Mouse (Mus musculus) intestine, postnatal 0 days (tissue): ENCODE data around the gene Daam2. TPM values are rescaled to one million over a fixed set of nuclear protein-coding genes. Genes with fewer than 3 reads are reported as not detected.

Experiments used
- ATAC-seq: fragments of 200-750 bp; cut with Nextera tagmentation; 2 replicates; pipeline ENCODE4 v1.8.0; 2017; ENCODE audit warnings: mild to moderate bottlenecking, moderate TSS enrichment, moderate library complexity
- H3K27ac ChIP-seq: fragments of 300-500 bp; sonication (generic); 2 replicates; pipeline ENCODE4 v1.5.1; 2014; ENCODE audit warnings: mild to moderate bottlenecking, low read depth, low read length, moderate library complexity
- H3K27me3 ChIP-seq: fragments of 300-500 bp; sonication (generic); replicated peaks from 2 replicates; pipeline ENCODE4 v1.6.1; 2014; ENCODE audit warnings: low read length, mixed read lengths; ENCODE audit not compliant: control insufficient read depth, insufficient read depth
- H3K36me3 ChIP-seq: fragments of 300-500 bp; sonication (generic); 2 replicates; pipeline ENCODE4 v1.6.1; 2014; ENCODE audit warnings: mild to moderate bottlenecking, moderate library complexity; ENCODE audit not compliant: control insufficient read depth, insufficient read depth
- H3K4me1 ChIP-seq: fragments of 300-500 bp; sonication (generic); replicated peaks from 2 replicates; pipeline ENCODE4 v1.6.1; 2014; ENCODE audit warnings: antibody characterized with exemption, low read length, mixed read lengths; ENCODE audit not compliant: control insufficient read depth, insufficient read depth
- H3K4me2 ChIP-seq: fragments of 300-500 bp; sonication (generic); replicated peaks from 2 replicates; pipeline ENCODE4 v1.6.1; 2014; ENCODE audit warnings: low read depth, mild to moderate bottlenecking, moderate library complexity
- H3K4me3 ChIP-seq: fragments of 300-500 bp; sonication (generic); 2 replicates; pipeline ENCODE4 v1.5.1; 2014; ENCODE audit warnings: low read depth, low read length
- H3K9ac ChIP-seq: fragments of 300-500 bp; sonication (generic); 2 replicates; pipeline ENCODE4 v1.6.1; 2014; ENCODE audit warnings: mild to moderate bottlenecking, low read depth, low read length
- H3K9me3 ChIP-seq: fragments of 300-500 bp; sonication (generic); 2 replicates; pipeline ENCODE4 v1.6.1; 2016; ENCODE audit warnings: mixed run types; ENCODE audit not compliant: control insufficient read depth
- CTCF ChIP-seq: sonication (generic); IDR thresholded peaks from 2 replicates; pipeline ENCODE4 v1.5.1; 2016; ENCODE audit warnings: low read depth, mild to moderate bottlenecking, control low read depth, antibody characterized with exemption, moderate library complexity
- WGBS: fragments of 180-500 bp; shearing (Covaris S2); extraction: QIAGEN DNeasy Blood & Tissue Kit; methylation state at CpG from one replicate; pipeline ENCODE4 v1.1.7; 2014; 5-methylcytosine and 5-hydroxymethylcytosine counted together
- polyA plus RNA-seq: library from polyadenylated mRNA; unstranded; fragments of >200 nt; fragmentation: Nextera tagmentation; extraction: Ambion mirVana; gene quantifications from 2 replicates; pipeline ENCODE4 v1.2.1, GENCODE M21; 2015

The Daam2 gene
- polyA plus RNA-seq, 1 experiment from 2014 or later, result 1.5 TPM

GRCm38 (mm10) chr17:49436631-49437030, 127.5 kb downstream of the Daam2 start:
- Histone ChIP-seq H3K9ac (no peak overlapping the region), H3K4me3 (no peak overlapping the region), H3K9me3 (no peaks in the 10 kb centered on the region), H3K36me3 (peaks cover 54% of the 10 kb centered on the region), H3K4me1 (no peaks in the 10 kb centered on the region), H3K27me3 (no peaks in the 10 kb centered on the region), H3K4me2 (no peak overlapping the region), H3K27ac (no peak overlapping the region)
- TF ChIP-seq CTCF, result no peak
- no peak for ATAC-seq
- WGBS, result 76% methylated on average over 6 of the region's 6 CpGs

DNA sequence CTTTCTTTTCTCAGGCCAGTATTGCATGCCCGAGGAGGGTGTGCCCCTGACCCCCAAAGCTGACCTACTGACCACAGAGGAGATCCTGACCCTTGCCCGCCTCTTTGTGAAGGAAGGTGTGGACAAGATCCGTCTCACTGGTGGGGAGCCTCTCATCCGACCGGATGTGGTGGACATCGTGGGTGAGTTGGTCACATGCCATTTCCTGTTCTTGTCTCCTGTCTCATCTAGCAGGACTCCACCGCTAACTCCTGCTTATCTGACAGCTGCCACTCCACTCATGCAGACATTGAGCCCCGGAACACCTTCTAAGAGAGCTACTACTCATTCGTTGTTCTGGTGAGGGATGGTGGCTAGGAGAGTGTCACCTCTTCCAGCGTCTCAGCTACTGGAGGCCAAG, 129.1 kb downstream of the Daam2 start:
- TF ChIP-seq CTCF, result no peak
- H3K4me3 ChIP-seq, result no peak overlapping the region
- no peak overlapping the region for H3K9ac ChIP-seq
- H3K4me2 ChIP-seq, result no peak overlapping the region
- H3K4me1 ChIP-seq, result peaks cover 6% of the 10 kb centered on the region
- H3K36me3 ChIP-seq, result peaks cover 48% of the 10 kb centered on the region
- no peak overlapping the region; the same call in 1 of the 2 replicates for H3K27ac ChIP-seq
- H3K9me3 ChIP-seq, result no peaks in the 10 kb centered on the region
- WGBS, result 94% methylated on average over 10 of the region's 10 CpGs
- H3K27me3 ChIP-seq, result no peaks in the 10 kb centered on the region
- ATAC-seq, result no peak

GRCm38 (mm10) chr17:49434236-49434635, 129.9 kb downstream of the Daam2 start:
- Histone ChIP-seq H3K27ac (no peak overlapping the region), H3K4me2 (no peak overlapping the region), H3K36me3 (peaks cover 48% of the 10 kb centered on the region), H3K27me3 (no peaks in the 10 kb centered on the region), H3K9me3 (no peaks in the 10 kb centered on the region), H3K4me1 (peaks cover 9% of the 10 kb centered on the region), H3K9ac (no peak overlapping the region), H3K4me3 (no peak overlapping the region)
- no peak for TF ChIP-seq CTCF
- WGBS, result 72% methylated on average over 6 of the region's 6 CpGs
- no peak for ATAC-seq

GRCm38 (mm10) chr17:49433071-49433470, 131.1 kb downstream of the Daam2 start:
- H3K27ac ChIP-seq, result no peak overlapping the region
- H3K9me3 ChIP-seq, result no peaks in the 10 kb centered on the region
- H3K4me3 ChIP-seq, result no peak overlapping the region
- no peak overlapping the region for H3K9ac ChIP-seq
- no peaks in the 10 kb centered on the region for H3K27me3 ChIP-seq
- H3K36me3 ChIP-seq, result peaks cover 38% of the 10 kb centered on the region
- no peak for ATAC-seq
- peaks cover 9% of the 10 kb centered on the region for H3K4me1 ChIP-seq
- WGBS, result 93% methylated on average over 6 of the region's 6 CpGs
- TF ChIP-seq CTCF, result no peak
- H3K4me2 ChIP-seq, result no peak overlapping the region

DNA sequence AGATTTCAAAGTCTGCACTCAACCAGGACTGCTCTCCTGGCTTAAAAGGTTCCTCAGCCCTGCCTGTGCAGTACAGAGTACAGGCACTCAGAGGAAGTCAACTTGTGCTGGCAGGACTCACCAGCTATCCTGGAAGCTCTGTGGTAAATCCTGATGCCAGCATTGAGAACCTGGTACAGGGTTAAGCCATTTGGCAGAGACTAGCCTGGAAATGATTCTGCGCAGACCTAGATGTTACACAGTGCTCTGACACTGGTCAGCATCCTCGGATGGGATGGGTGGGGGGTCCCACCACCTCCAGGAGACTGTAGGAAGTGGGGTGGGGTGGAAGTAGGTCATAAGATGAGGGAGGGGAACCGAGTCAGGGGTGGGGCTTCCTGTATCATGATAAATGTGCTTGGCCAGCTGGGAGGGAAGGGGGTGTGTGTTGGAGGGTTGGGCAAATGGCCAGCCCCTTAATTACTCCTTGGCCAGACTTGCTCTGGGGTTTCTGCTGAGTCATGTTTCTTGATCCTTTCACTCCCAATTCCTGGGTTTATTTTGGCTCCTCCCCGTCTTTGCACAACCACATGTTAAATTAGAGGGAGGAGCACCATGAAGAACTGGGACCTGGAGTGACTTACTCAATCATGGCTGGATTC, 132.0 kb downstream of the Daam2 start:
- Histone ChIP-seq H3K9me3 (no peaks in the 10 kb centered on the region), H3K36me3 (peaks cover 34% of the 10 kb centered on the region), H3K27ac (0 out of 2 replicates have a peak overlapping the region, but pooled peaks have one; percentile 7), H3K4me3 (no peak overlapping the region), H3K4me2 (no peak overlapping the region), H3K27me3 (no peaks in the 10 kb centered on the region), H3K9ac (no peak overlapping the region), H3K4me1 (peaks cover 9% of the 10 kb centered on the region)
- WGBS, result 32% methylated on average over 4 of the region's 4 CpGs
- ATAC-seq, result no peak
- TF ChIP-seq CTCF, result no peak

DNA sequence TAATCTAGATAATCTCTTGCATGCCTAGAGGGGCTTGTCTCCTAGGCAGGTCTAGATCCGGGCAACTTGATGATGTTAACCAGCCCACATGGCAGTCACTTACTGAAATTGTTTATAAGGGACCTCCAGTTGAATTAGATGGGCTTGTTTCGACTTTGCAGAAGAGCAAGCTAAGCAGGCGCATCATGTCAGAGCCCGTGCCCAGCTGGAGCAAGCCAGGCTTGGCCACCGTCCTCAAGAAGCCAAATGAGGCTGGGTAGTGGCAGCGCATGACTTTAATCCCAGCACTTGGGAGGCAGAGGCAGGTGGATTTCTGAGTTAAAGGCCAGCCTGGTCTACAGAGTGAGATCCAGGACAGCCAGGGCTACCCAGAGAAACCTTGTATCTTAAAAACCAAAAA, 133.0 kb downstream of the Daam2 start:
- TF ChIP-seq CTCF, result no peak
- Histone ChIP-seq H3K4me1 (peaks cover 9% of the 10 kb centered on the region), H3K27me3 (no peaks in the 10 kb centered on the region), H3K36me3 (peaks cover 31% of the 10 kb centered on the region), H3K27ac (no peak overlapping the region), H3K4me3 (no peak overlapping the region), H3K9me3 (no peaks in the 10 kb centered on the region), H3K4me2 (no peak overlapping the region), H3K9ac (no peak overlapping the region)
- WGBS, result 87% methylated on average over 6 of the region's 6 CpGs
- ATAC-seq, result no peak
